Mouse (Mus musculus): ENCODE results near the gene Acer2. TPM values are rescaled to one million over a fixed set of nuclear protein-coding genes. Genes with fewer than 3 reads are reported as not detected.

The Acer2 gene
- total RNA-seq, 1 experiment, result 8.3 TPM

GRCm38 (mm10) chr4:86847246-86847645 is 26.9 kb upstream of the Acer2 start:
- H3K4me3 ChIP-seq (ENCODE audit: insufficient read depth in 1 of 2, low read depth in 1 of 2, low read length in 2 of 2, poor library complexity in 1 of 2, severe bottlenecking in 1 of 2), result no peak overlapping the region
- in situ Hi-C loops (cut with MboI; ENCODE audit: low sequenced_read_pairs in 2 of 2, unreplicated experiment in 2 of 2), result no loop called here
- TF ChIP-seq ZNF384 (IDR thresholded peaks at IDR 0.05; ENCODE audit: low read depth, low read length), result no peak
- no peak for TF ChIP-seq ZC3H11A (IDR thresholded peaks at IDR 0.05; ENCODE audit: borderline replicate concordance, low read depth, low read length)
- no peak for TF ChIP-seq CHD2 (IDR thresholded peaks at IDR 0.05; ENCODE audit: low read depth, low read length)
- TF ChIP-seq HCFC1 (IDR thresholded peaks at IDR 0.05; ENCODE audit: borderline replicate concordance, insufficient read depth, low read length), result no peak
- TF ChIP-seq MAFK (IDR thresholded peaks at IDR 0.05; ENCODE audit: insufficient read depth, low read depth, low read length), result no peak
- no peak for DNase-seq (ENCODE audit: low read depth, low spot score)
- H3K36me3 ChIP-seq (ENCODE audit: control insufficient read depth, insufficient read depth, low read length, poor library complexity, severe bottlenecking), result peaks cover 5% of the 10 kb centered on the region; the same call in 1 of the 2 replicates
- H3K4me1 ChIP-seq (ENCODE audit: control insufficient read depth in 2 of 2, insufficient read depth in 2 of 2, low read length in 2 of 2, poor library complexity in 1 of 2), result no peaks in the 10 kb centered on the region
- no peak overlapping the region for H3K9ac ChIP-seq (ENCODE audit: insufficient read depth, low read depth, low read length, poor library complexity, severe bottlenecking)
- H3K27ac ChIP-seq (ENCODE audit: insufficient read depth, low read depth, low read length, poor library complexity, severe bottlenecking), result no peak overlapping the region
- H3K9me3 ChIP-seq (ENCODE audit: control insufficient read depth, insufficient read depth, low read depth, low read length), result no peaks in the 10 kb centered on the region

GRCm38 (mm10) chr4:86851331-86851730 is 22.9 kb upstream of the Acer2 start:
- in situ Hi-C loops (cut with MboI; ENCODE audit: low sequenced_read_pairs in 2 of 2, unreplicated experiment in 2 of 2), result no loop called here
- H3K27ac ChIP-seq (ENCODE audit: insufficient read depth, low read depth, low read length, poor library complexity, severe bottlenecking), result no peak overlapping the region; the same call in 1 of the 2 replicates
- no peaks in the 10 kb centered on the region for H3K9me3 ChIP-seq (ENCODE audit: control insufficient read depth, insufficient read depth, low read depth, low read length)
- H3K9ac ChIP-seq (ENCODE audit: insufficient read depth, low read depth, low read length, poor library complexity, severe bottlenecking), result no peak overlapping the region
- H3K4me1 ChIP-seq (ENCODE audit: control insufficient read depth in 2 of 2, insufficient read depth in 2 of 2, low read length in 2 of 2, poor library complexity in 1 of 2), result no peaks in the 10 kb centered on the region
- TF ChIP-seq ZC3H11A (IDR thresholded peaks at IDR 0.05; ENCODE audit: borderline replicate concordance, low read depth, low read length), result no peak
- TF ChIP-seq CHD2 (IDR thresholded peaks at IDR 0.05; ENCODE audit: low read depth, low read length), result no peak
- no peak for TF ChIP-seq MAFK (IDR thresholded peaks at IDR 0.05; ENCODE audit: insufficient read depth, low read depth, low read length)
- TF ChIP-seq HCFC1 (IDR thresholded peaks at IDR 0.05; ENCODE audit: borderline replicate concordance, insufficient read depth, low read length), result no peak
- TF ChIP-seq ZNF384 (IDR thresholded peaks at IDR 0.05; ENCODE audit: low read depth, low read length), result no peak
- peaks cover 25% of the 10 kb centered on the region for H3K36me3 ChIP-seq (ENCODE audit: control insufficient read depth, insufficient read depth, low read length, poor library complexity, severe bottlenecking)
- DNase-seq (ENCODE audit: low read depth, low spot score), result no peak
- no peak overlapping the region for H3K4me3 ChIP-seq (ENCODE audit: insufficient read depth in 1 of 2, low read depth in 1 of 2, low read length in 2 of 2, poor library complexity in 1 of 2, severe bottlenecking in 1 of 2)

GRCm38 (mm10) chr4:86852018-86852417 is 22.2 kb upstream of the Acer2 start:
- no peak for DNase-seq (ENCODE audit: low read depth, low spot score)
- TF ChIP-seq ZNF384 (IDR thresholded peaks at IDR 0.05; ENCODE audit: low read depth, low read length) (0 out of 2 replicates have a peak, but pooled peaks have one; percentile 41), ZC3H11A (IDR thresholded peaks at IDR 0.05; ENCODE audit: borderline replicate concordance, low read depth, low read length) (no peak)
- H3K27ac ChIP-seq (ENCODE audit: insufficient read depth, low read depth, low read length, poor library complexity, severe bottlenecking), result no peak overlapping the region
- in situ Hi-C loops (cut with MboI; ENCODE audit: low sequenced_read_pairs in 2 of 2, unreplicated experiment in 2 of 2), result no loop called here
- no peak overlapping the region for H3K4me3 ChIP-seq (ENCODE audit: insufficient read depth in 1 of 2, low read depth in 1 of 2, low read length in 2 of 2, poor library complexity in 1 of 2, severe bottlenecking in 1 of 2)
- H3K4me1 ChIP-seq (ENCODE audit: control insufficient read depth in 2 of 2, insufficient read depth in 2 of 2, low read length in 2 of 2, poor library complexity in 1 of 2), result no peaks in the 10 kb centered on the region
- no peak overlapping the region for H3K9ac ChIP-seq (ENCODE audit: insufficient read depth, low read depth, low read length, poor library complexity, severe bottlenecking)
- H3K36me3 ChIP-seq (ENCODE audit: control insufficient read depth, insufficient read depth, low read length, poor library complexity, severe bottlenecking), result peaks cover 30% of the 10 kb centered on the region
- H3K9me3 ChIP-seq (ENCODE audit: control insufficient read depth, insufficient read depth, low read depth, low read length), result no peaks in the 10 kb centered on the region

- H3K9me3 ChIP-seq (ENCODE audit: control insufficient read depth, insufficient read depth, low read depth, low read length), result no peaks in the 10 kb centered on the region
- DNase-seq (ENCODE audit: low read depth, low spot score), result no peak
- in situ Hi-C loops (cut with MboI; ENCODE audit: low sequenced_read_pairs in 2 of 2, unreplicated experiment in 2 of 2), result no loop called here
Observed at GRCm38 (mm10) chr4:86852813-86853590, 21.2 kb upstream of the Acer2 start.

More at GRCm38 (mm10) chr4:86852813-86853590, 21.2 kb upstream of the Acer2 start:
- Histone ChIP-seq H3K27ac (ENCODE audit: insufficient read depth, low read depth, low read length, poor library complexity, severe bottlenecking) (no peak overlapping the region; the same call in 1 of the 2 replicates), H3K4me3 (ENCODE audit: insufficient read depth in 1 of 2, low read depth in 1 of 2, low read length in 2 of 2, poor library complexity in 1 of 2, severe bottlenecking in 1 of 2) (no peak overlapping the region), H3K36me3 (ENCODE audit: control insufficient read depth, insufficient read depth, low read length, poor library complexity, severe bottlenecking) (peaks cover 30% of the 10 kb centered on the region), H3K4me1 (ENCODE audit: control insufficient read depth in 2 of 2, insufficient read depth in 2 of 2, low read length in 2 of 2, poor library complexity in 1 of 2) (no peaks in the 10 kb centered on the region), H3K9ac (ENCODE audit: insufficient read depth, low read depth, low read length, poor library complexity, severe bottlenecking) (no peak overlapping the region; the same call in 1 of the 2 replicates)
- TF ChIP-seq HCFC1 (IDR thresholded peaks at IDR 0.05; ENCODE audit: borderline replicate concordance, insufficient read depth, low read length) (no peak), CHD2 (IDR thresholded peaks at IDR 0.05; ENCODE audit: low read depth, low read length) (peak; percentile 12; the same call in 1 of the 2 replicates)
